Mouse (Mus musculus): ENCODE data around the gene C1qc. TPM values are rescaled to one million over a fixed set of nuclear protein-coding genes. Genes with fewer than 3 reads are reported as not detected.

The C1qc gene
- 1 to 10 TPM; 2.2 to 8.2 (median 5.5) TPM for total RNA-seq (2022)

- no peak for DNase-seq (ENCODE audit: low spot score in 2 of 2)
Measured at GRCm38 (mm10) chr4:136892811-136893210, at the start of gene C1qc. TSS of gene C1qc (minus strand) at chr4:136893065.

GRCm38 (mm10) chr4:136937935-136938334 is 45.1 kb upstream of the C1qc start:
- no peak for DNase-seq (ENCODE audit: low spot score in 2 of 2)

- no peak for DNase-seq (ENCODE audit: low spot score in 2 of 2)
Measured at GRCm38 (mm10) chr4:136937344-136937743, 44.5 kb upstream of the C1qc start.

GRCm38 (mm10) chr4:136934746-136935613 is 42.1 kb upstream of the C1qc start:
- no peak for DNase-seq (ENCODE audit: low spot score in 2 of 2)

GRCm38 (mm10) chr4:136930474-136930873 is 37.6 kb upstream of the C1qc start:
- DNase-seq (ENCODE audit: low spot score in 2 of 2), result no peak

GRCm38 (mm10) chr4:136928928-136929327 is 36.1 kb upstream of the C1qc start:
- no peak for DNase-seq (ENCODE audit: low spot score in 2 of 2)

- DNase-seq (ENCODE audit: low spot score in 2 of 2), result no peak
Measured at GRCm38 (mm10) chr4:136925804-136926203, 32.9 kb upstream of the C1qc start.

- peak in 1 of 2 experiments; percentile 27 for DNase-seq (ENCODE audit: low spot score in 2 of 2)
Measured at GRCm38 (mm10) chr4:136924529-136924928, 31.7 kb upstream of the C1qc start.

- DNase-seq (ENCODE audit: low spot score in 2 of 2), result no peak
Measured at GRCm38 (mm10) chr4:136919526-136919925, 26.7 kb upstream of the C1qc start.

- DNase-seq (ENCODE audit: low spot score in 2 of 2), result no peak
Measured at GRCm38 (mm10) chr4:136918834-136919233, 26.0 kb upstream of the C1qc start.

GRCm38 (mm10) chr4:136917165-136917524 is 24.3 kb upstream of the C1qc start:
- no peak for DNase-seq (ENCODE audit: low spot score in 2 of 2)

GRCm38 (mm10) chr4:136916359-136917164 is 23.7 kb upstream of the C1qc start:
- DNase-seq (ENCODE audit: low spot score in 2 of 2), result no peak

GRCm38 (mm10) chr4:136912841-136913240 is 20.0 kb upstream of the C1qc start:
- DNase-seq (ENCODE audit: low spot score in 2 of 2), result no peak

GRCm38 (mm10) chr4:136911804-136912203 is 18.9 kb upstream of the C1qc start:
- DNase-seq (ENCODE audit: low spot score in 2 of 2), result no peak

- no peak for DNase-seq (ENCODE audit: low spot score in 2 of 2)
Measured at GRCm38 (mm10) chr4:136911211-136911646, 18.4 kb upstream of the C1qc start.

GRCm38 (mm10) chr4:136907809-136908208 is 14.9 kb upstream of the C1qc start:
- no peak for DNase-seq (ENCODE audit: low spot score in 2 of 2)

- no peak for DNase-seq (ENCODE audit: low spot score in 2 of 2)
Measured at GRCm38 (mm10) chr4:136907033-136907432, 14.2 kb upstream of the C1qc start.

GRCm38 (mm10) chr4:136904767-136905539 is 12.1 kb upstream of the C1qc start:
- DNase-seq (ENCODE audit: low spot score in 2 of 2), result no peak

- no peak for DNase-seq (ENCODE audit: low spot score in 2 of 2)
Measured at GRCm38 (mm10) chr4:136899154-136899553, 6.3 kb upstream of the C1qc start.

- DNase-seq (ENCODE audit: low spot score in 2 of 2), result no peak
Measured at GRCm38 (mm10) chr4:136898637-136899036, 5.8 kb upstream of the C1qc start, which contains the start of gene C1qa. TSS of gene C1qa (minus strand) at chr4:136898803.

- DNase-seq (ENCODE audit: low spot score in 2 of 2), result no peak
Measured at GRCm38 (mm10) chr4:136898084-136898598, 5.3 kb upstream of the C1qc start.

All from gastrocnemius, adult 8-10 months (tissue).